Mouse (Mus musculus): ENCODE results near the gene Rptor. TPM values are rescaled to one million over a fixed set of nuclear protein-coding genes. Genes with fewer than 3 reads are reported as not detected.
A peak's percentile ranks its signal among the peaks of the same experiment; 100 is the strongest.

The Rptor gene
- polyA plus RNA-seq, 1 experiment from 2014 or later = 19.2 TPM

GRCm38 (mm10) chr11:119877124-119877523 lies 274.4 kb downstream of the Rptor start:
- peaks cover 4% of the 10 kb centered on the region; the same call in 1 of the 2 replicates for H3K36me3 ChIP-seq (ENCODE audit: control insufficient read depth, insufficient read depth, low read length)
- H3K9me3 ChIP-seq (ENCODE audit: control insufficient read depth, low read length) = no peaks in the 10 kb centered on the region
- H3K9ac ChIP-seq (ENCODE audit: low read length) = no peak overlapping the region
- no peaks in the 10 kb centered on the region for H3K4me1 ChIP-seq (replicated peaks; ENCODE audit: control insufficient read depth, insufficient read depth, low read length)
- H3K4me3 ChIP-seq (ENCODE audit: low read depth, low read length) = no peak overlapping the region
- no peak for DNase-seq (ENCODE audit: low spot score)
- H3K4me2 ChIP-seq (ENCODE audit: low read depth, low read length, severe bottlenecking) = no peak overlapping the region
- no peak for ATAC-seq (replicated peaks; ENCODE audit: low FRiP score)
- no peak overlapping the region for H3K27ac ChIP-seq (ENCODE audit: low read depth, low read length)
- 88% methylated on average over 7 of the region's 7 CpGs for WGBS
- no peaks in the 10 kb centered on the region for H3K27me3 ChIP-seq (ENCODE audit: control insufficient read depth, insufficient read depth, low read length)

GRCm38 (mm10) chr11:119879573-119879972 lies 276.9 kb downstream of the Rptor start:
- Histone ChIP-seq H3K4me3 (ENCODE audit: low read depth, low read length) (no peak overlapping the region), H3K9ac (ENCODE audit: low read length) (no peak overlapping the region), H3K9me3 (ENCODE audit: control insufficient read depth, low read length) (no peaks in the 10 kb centered on the region), H3K27me3 (ENCODE audit: control insufficient read depth, insufficient read depth, low read length) (no peaks in the 10 kb centered on the region), H3K36me3 (ENCODE audit: control insufficient read depth, insufficient read depth, low read length) (peaks cover 4% of the 10 kb centered on the region; the same call in 1 of the 2 replicates), H3K27ac (ENCODE audit: low read depth, low read length) (no peak overlapping the region), H3K4me1 (replicated peaks; ENCODE audit: control insufficient read depth, insufficient read depth, low read length) (no peaks in the 10 kb centered on the region), H3K4me2 (ENCODE audit: low read depth, low read length, severe bottlenecking) (no peak overlapping the region)
- 92% methylated on average over 5 of the region's 5 CpGs for WGBS
- DNase-seq (ENCODE audit: low spot score) (no peak), ATAC-seq (replicated peaks; ENCODE audit: low FRiP score) (no peak)

- Histone ChIP-seq H3K4me1 (replicated peaks; ENCODE audit: control insufficient read depth, insufficient read depth, low read length) (no peaks in the 10 kb centered on the region), H3K27ac (ENCODE audit: low read depth, low read length) (no peak overlapping the region), H3K9me3 (ENCODE audit: control insufficient read depth, low read length) (no peaks in the 10 kb centered on the region), H3K36me3 (ENCODE audit: control insufficient read depth, insufficient read depth, low read length) (no peaks in the 10 kb centered on the region), H3K9ac (ENCODE audit: low read length) (no peak overlapping the region), H3K4me3 (ENCODE audit: low read depth, low read length) (no peak overlapping the region), H3K4me2 (ENCODE audit: low read depth, low read length, severe bottlenecking) (no peak overlapping the region), H3K27me3 (ENCODE audit: control insufficient read depth, insufficient read depth, low read length) (no peaks in the 10 kb centered on the region)
- no peak for ATAC-seq (replicated peaks; ENCODE audit: low FRiP score)
- DNase-seq (ENCODE audit: low spot score) = no peak
- 86% methylated on average over 2 of the region's 2 CpGs for WGBS
These were observed 280.9 kb downstream of the Rptor start for GRCm38 (mm10) chr11:119883646-119884045.

- Histone ChIP-seq H3K27me3 (ENCODE audit: control insufficient read depth, insufficient read depth, low read length) (no peaks in the 10 kb centered on the region), H3K9me3 (ENCODE audit: control insufficient read depth, low read length) (no peaks in the 10 kb centered on the region), H3K4me3 (ENCODE audit: low read depth, low read length) (no peak overlapping the region), H3K9ac (ENCODE audit: low read length) (no peak overlapping the region), H3K4me2 (ENCODE audit: low read depth, low read length, severe bottlenecking) (no peak overlapping the region), H3K27ac (ENCODE audit: low read depth, low read length) (no peak overlapping the region), H3K36me3 (ENCODE audit: control insufficient read depth, insufficient read depth, low read length) (no peaks in the 10 kb centered on the region), H3K4me1 (replicated peaks; ENCODE audit: control insufficient read depth, insufficient read depth, low read length) (no peaks in the 10 kb centered on the region)
- 94% methylated on average over 3 of the region's 3 CpGs for WGBS
- ATAC-seq (replicated peaks; ENCODE audit: low FRiP score) (no peak), DNase-seq (ENCODE audit: low spot score) (no peak)
These were observed 287.3 kb downstream of the Rptor start for GRCm38 (mm10) chr11:119889966-119890365.

- Histone ChIP-seq H3K4me2 (ENCODE audit: low read depth, low read length, severe bottlenecking) (no peak overlapping the region), H3K4me3 (ENCODE audit: low read depth, low read length) (no peak overlapping the region), H3K27me3 (ENCODE audit: control insufficient read depth, insufficient read depth, low read length) (no peaks in the 10 kb centered on the region), H3K4me1 (replicated peaks; ENCODE audit: control insufficient read depth, insufficient read depth, low read length) (no peaks in the 10 kb centered on the region), H3K27ac (ENCODE audit: low read depth, low read length) (no peak overlapping the region), H3K9ac (ENCODE audit: low read length) (no peak overlapping the region), H3K9me3 (ENCODE audit: control insufficient read depth, low read length) (no peaks in the 10 kb centered on the region), H3K36me3 (ENCODE audit: control insufficient read depth, insufficient read depth, low read length) (no peaks in the 10 kb centered on the region)
- DNase-seq (ENCODE audit: low spot score) (no peak), ATAC-seq (replicated peaks; ENCODE audit: low FRiP score) (no peak)
- WGBS = 90% methylated on average over 7 of the region's 7 CpGs
These were observed 289.0 kb downstream of the Rptor start for GRCm38 (mm10) chr11:119891601-119892215.

GRCm38 (mm10) chr11:119893667-119894236 lies 291.0 kb downstream of the Rptor start:
- H3K27ac ChIP-seq (ENCODE audit: low read depth, low read length) = peak overlapping the region; percentile 71
- no peaks in the 10 kb centered on the region; the same call in 1 of the 2 replicates for H3K36me3 ChIP-seq (ENCODE audit: control insufficient read depth, insufficient read depth, low read length)
- no peaks in the 10 kb centered on the region for H3K27me3 ChIP-seq (ENCODE audit: control insufficient read depth, insufficient read depth, low read length)
- ATAC-seq (replicated peaks; ENCODE audit: low FRiP score) (no peak), DNase-seq (ENCODE audit: low spot score) (no peak)
- WGBS = 57% methylated on average over 10 of the region's 10 CpGs
- H3K4me3 ChIP-seq (ENCODE audit: low read depth, low read length) = no peak overlapping the region
- no peaks in the 10 kb centered on the region for H3K9me3 ChIP-seq (ENCODE audit: control insufficient read depth, low read length)
- H3K4me1 ChIP-seq (replicated peaks; ENCODE audit: control insufficient read depth, insufficient read depth, low read length) = no peaks in the 10 kb centered on the region
- H3K4me2 ChIP-seq (ENCODE audit: low read depth, low read length, severe bottlenecking) = no peak overlapping the region
- no peak overlapping the region for H3K9ac ChIP-seq (ENCODE audit: low read length)

GRCm38 (mm10) chr11:119894634-119895033 lies 291.9 kb downstream of the Rptor start:
- no peak overlapping the region for H3K9ac ChIP-seq (ENCODE audit: low read length)
- DNase-seq (ENCODE audit: low spot score) = no peak
- H3K27ac ChIP-seq (ENCODE audit: low read depth, low read length) = 0 out of 2 replicates have a peak overlapping the region, but pooled peaks have one; percentile 71
- no peak overlapping the region for H3K4me2 ChIP-seq (ENCODE audit: low read depth, low read length, severe bottlenecking)
- no peaks in the 10 kb centered on the region for H3K27me3 ChIP-seq (ENCODE audit: control insufficient read depth, insufficient read depth, low read length)
- H3K36me3 ChIP-seq (ENCODE audit: control insufficient read depth, insufficient read depth, low read length) = no peaks in the 10 kb centered on the region; the same call in 1 of the 2 replicates
- no peaks in the 10 kb centered on the region for H3K9me3 ChIP-seq (ENCODE audit: control insufficient read depth, low read length)
- no peak overlapping the region for H3K4me3 ChIP-seq (ENCODE audit: low read depth, low read length)
- WGBS = 70% methylated on average over 6 of the region's 6 CpGs
- ATAC-seq (replicated peaks; ENCODE audit: low FRiP score) = no peak
- H3K4me1 ChIP-seq (replicated peaks; ENCODE audit: control insufficient read depth, insufficient read depth, low read length) = no peaks in the 10 kb centered on the region

GRCm38 (mm10) chr11:119897041-119897440 lies 294.3 kb downstream of the Rptor start:
- ATAC-seq (replicated peaks; ENCODE audit: low FRiP score) = no peak
- Histone ChIP-seq H3K36me3 (ENCODE audit: control insufficient read depth, insufficient read depth, low read length) (no peaks in the 10 kb centered on the region; the same call in 1 of the 2 replicates), H3K9ac (ENCODE audit: low read length) (no peak overlapping the region), H3K4me1 (replicated peaks; ENCODE audit: control insufficient read depth, insufficient read depth, low read length) (no peaks in the 10 kb centered on the region), H3K9me3 (ENCODE audit: control insufficient read depth, low read length) (no peaks in the 10 kb centered on the region), H3K27me3 (ENCODE audit: control insufficient read depth, insufficient read depth, low read length) (no peaks in the 10 kb centered on the region), H3K4me2 (ENCODE audit: low read depth, low read length, severe bottlenecking) (no peak overlapping the region), H3K4me3 (ENCODE audit: low read depth, low read length) (no peak overlapping the region), H3K27ac (ENCODE audit: low read depth, low read length) (no peak overlapping the region)
- DNase-seq (ENCODE audit: low spot score) = no peak
- WGBS = 87% methylated on average over 9 of the region's 9 CpGs

GRCm38 (mm10) chr11:119898976-119899375 lies 296.3 kb downstream of the Rptor start:
- Histone ChIP-seq H3K9me3 (ENCODE audit: control insufficient read depth, low read length) (no peaks in the 10 kb centered on the region), H3K36me3 (ENCODE audit: control insufficient read depth, insufficient read depth, low read length) (no peaks in the 10 kb centered on the region; the same call in 1 of the 2 replicates), H3K9ac (ENCODE audit: low read length) (no peak overlapping the region), H3K4me1 (replicated peaks; ENCODE audit: control insufficient read depth, insufficient read depth, low read length) (no peaks in the 10 kb centered on the region), H3K27ac (ENCODE audit: low read depth, low read length) (no peak overlapping the region), H3K4me3 (ENCODE audit: low read depth, low read length) (no peak overlapping the region), H3K4me2 (ENCODE audit: low read depth, low read length, severe bottlenecking) (no peak overlapping the region), H3K27me3 (ENCODE audit: control insufficient read depth, insufficient read depth, low read length) (no peaks in the 10 kb centered on the region)
- no peak for ATAC-seq (replicated peaks; ENCODE audit: low FRiP score)
- no peak for DNase-seq (ENCODE audit: low spot score)
- WGBS = 90% methylated on average over 11 of the region's 11 CpGs

Data from forebrain, embryonic 11.5 days (tissue).